Mouse (Mus musculus) brain, embryonic 18.5 days (tissue): Measurements from ENCODE around the gene Bank1.

Experiments
- DNase-seq: peaks from one replicate; pipeline ENCODE4 v3.0.0-alpha.2; 2012; ENCODE audit warnings: low read depth, low spot score

Bank1 gene

DNA sequence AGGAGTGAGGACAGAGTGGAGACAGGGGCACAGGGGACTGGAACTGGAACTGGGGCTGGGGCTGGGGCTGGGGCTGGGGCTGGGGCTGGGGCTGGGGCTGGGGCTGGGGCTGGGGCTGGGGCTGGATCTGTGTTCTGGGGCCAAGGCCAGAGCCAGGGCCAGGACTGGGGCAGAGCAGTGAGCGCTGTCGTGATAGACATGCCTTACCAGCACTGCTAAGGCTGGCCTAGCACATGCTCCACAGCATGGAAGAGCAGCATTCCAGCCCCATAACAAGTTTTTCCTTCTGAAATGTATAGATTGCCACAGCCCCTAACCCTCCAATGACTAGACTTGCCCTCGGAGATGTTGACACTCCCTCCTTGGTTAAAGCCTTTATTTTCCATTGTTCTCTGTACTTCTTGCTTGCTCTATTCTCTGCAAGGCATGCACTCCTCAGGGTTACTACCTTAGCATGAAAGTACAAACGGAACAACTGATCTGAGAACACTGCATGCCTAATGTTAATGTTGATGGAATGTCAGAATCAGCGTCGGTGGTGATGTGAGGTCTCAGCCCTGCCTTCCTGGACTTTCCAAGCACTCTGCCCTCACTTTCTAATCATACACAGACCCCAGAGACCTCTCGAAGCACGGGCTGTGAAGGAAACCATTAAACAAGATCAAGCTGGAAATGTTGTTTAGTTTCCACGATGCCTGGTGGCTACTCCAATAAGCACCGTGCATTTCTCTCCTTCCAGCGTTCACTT lies 318.6 kb downstream of the Bank1 start:
- DNase-seq, result no peak
